Mouse (Mus musculus): ENCODE results near the gene Madcam1. TPM values are rescaled to one million over a fixed set of nuclear protein-coding genes. Genes with fewer than 3 reads are reported as not detected.

The Madcam1 gene
- total and polyA plus RNA-seq, 3 experiments = 61.9 to 171 (median 110) TPM

GRCm38 (mm10) chr10:79670071-79670888, 5.9 kb downstream of the Madcam1 start:
- H3K9me3 ChIP-seq (replicated peaks; ENCODE audit: low read length) = no peaks in the 10 kb centered on the region
- H3K4me1 ChIP-seq (ENCODE audit: control insufficient read depth in 1 of 2, insufficient read depth in 2 of 2) = peaks cover 23 to 54% of the 10 kb centered on the region in 2 experiments
- TF ChIP-seq KAT2A (IDR thresholded peaks at IDR 0.05; ENCODE audit: insufficient replicate concordance, low read length) (no peak), TCF12 (IDR thresholded peaks at IDR 0.05; ENCODE audit: low read depth, low read length) (peak; percentile 17), NELFE (IDR thresholded peaks at IDR 0.05; ENCODE audit: low read depth, low read length) (peak; percentile 22; the same call in 1 of the 2 replicates), USF1 (IDR thresholded peaks at IDR 0.05; ENCODE audit: low read depth, low read length) (no peak), ELF1 (IDR thresholded peaks at IDR 0.05; ENCODE audit: low read depth, low read length) (no peak), MAZ (IDR thresholded peaks at IDR 0.05; ENCODE audit: low read depth, low read length) (no peak), ZMIZ1 (IDR thresholded peaks at IDR 0.05; ENCODE audit: low read depth, low read length) (peak; percentile 42), CTCF (conservative IDR thresholded peaks at IDR 0.05 in 1 of 2, IDR thresholded peaks at IDR 0.05 in 1 of 2; ENCODE audit: low read depth in 2 of 2, low read length in 2 of 2) (no peak), MAFK (IDR thresholded peaks at IDR 0.05; ENCODE audit: insufficient replicate concordance, low read length) (no peak), MXI1 (IDR thresholded peaks at IDR 0.05; ENCODE audit: low read depth, low read length) (peak; percentile 80), E2F4 (IDR thresholded peaks at IDR 0.05; ENCODE audit: insufficient replicate concordance, low read depth, low read length) (no peak), SMC3 (IDR thresholded peaks at IDR 0.05; ENCODE audit: low read depth, low read length) (no peak), ZC3H11A (IDR thresholded peaks at IDR 0.05; ENCODE audit: low read depth, low read length) (no peak), POLR2AphosphoS2 (IDR thresholded peaks at IDR 0.05; ENCODE audit: low read depth, low read length) (no peak), CHD2 (IDR thresholded peaks at IDR 0.05; ENCODE audit: low read length) (no peak), ETS1 (conservative IDR thresholded peaks at IDR 0.05; ENCODE audit: low read depth, low read length) (no peak), RCOR1 (conservative IDR thresholded peaks at IDR 0.05; ENCODE audit: low read depth, low read length) (no peak), SIN3A (IDR thresholded peaks at IDR 0.05; ENCODE audit: low read length) (peak; percentile 28; the same call in 1 of the 2 replicates), BHLHE40 (IDR thresholded peaks at IDR 0.05; ENCODE audit: low read depth, low read length) (no peak), CHD1 (IDR thresholded peaks at IDR 0.05; ENCODE audit: low read depth, low read length) (no peak), USF2 (conservative IDR thresholded peaks at IDR 0.05; ENCODE audit: low read depth, low read length) (no peak), JUND (conservative IDR thresholded peaks at IDR 0.05; ENCODE audit: low read depth, low read length) (no peak), POLR2A (IDR thresholded peaks at IDR 0.05; ENCODE audit: low read depth, low read length) (peak; percentile 51; the same call in 1 of the 2 replicates), IRF4 (IDR thresholded peaks at IDR 0.05; ENCODE audit: low read depth, low read length) (0 out of 2 replicates have a peak, but pooled peaks have one; percentile 13), PAX5 (IDR thresholded peaks at IDR 0.05; ENCODE audit: low read length) (no peak), JUN (IDR thresholded peaks at IDR 0.05; ENCODE audit: insufficient read depth, low read depth, low read length) (no peak), GABPA (IDR thresholded peaks at IDR 0.05; ENCODE audit: insufficient replicate concordance, low read depth, low read length) (no peak), EP300 (IDR thresholded peaks at IDR 0.05; ENCODE audit: low read length) (no peak), TBP (conservative IDR thresholded peaks at IDR 0.05; ENCODE audit: low read depth, low read length) (peak; percentile 56; the same call in 1 of the 2 replicates), ZKSCAN1 (IDR thresholded peaks at IDR 0.05; ENCODE audit: borderline replicate concordance, low read depth, low read length) (no peak), MYC (IDR thresholded peaks at IDR 0.05; ENCODE audit: low read depth, low read length) (peak; percentile 60; the same call in 1 of the 2 replicates), MEF2A (IDR thresholded peaks at IDR 0.05; ENCODE audit: borderline replicate concordance, low read depth, low read length) (0 out of 2 replicates have a peak, but pooled peaks have one; percentile 7), HCFC1 (IDR thresholded peaks at IDR 0.05; ENCODE audit: low read depth, low read length) (peak; percentile 21; the same call in 1 of the 2 replicates), NRF1 (IDR thresholded peaks at IDR 0.05; ENCODE audit: low read depth, low read length) (peak; percentile 38; the same call in 1 of the 2 replicates), MAX (IDR thresholded peaks at IDR 0.05; ENCODE audit: low read length) (peak; percentile 66; the same call in 1 of the 2 replicates), RAD21 (IDR thresholded peaks at IDR 0.05; ENCODE audit: low read depth, low read length) (no peak), ZNF384 (IDR thresholded peaks at IDR 0.05; ENCODE audit: low read depth, low read length) (no peak), UBTF (IDR thresholded peaks at IDR 0.05; ENCODE audit: low read depth, low read length) (no peak)
- peak overlapping the region; percentile 95 to 97 (median 97) for H3K4me3 ChIP-seq (replicated peaks in 1 of 3; ENCODE audit: low read depth in 2 of 3, low read length in 2 of 3, poor library complexity in 1 of 3)
- peak overlapping the region; percentile 98 for H3K9ac ChIP-seq (ENCODE audit: insufficient read depth, low read depth)
- DNase-seq (ENCODE audit: extremely low read depth) = peak; percentile 49
- H3K79me2 ChIP-seq (replicated peaks; ENCODE audit: control insufficient read depth, extremely low read depth, insufficient read depth, poor library complexity, severe bottlenecking) = peaks cover 11% of the 10 kb centered on the region; the same call in 1 of the 2 replicates
- no peaks in the 10 kb centered on the region for H3K27me3 ChIP-seq (replicated peaks)
- dilution Hi-C loops (cut with MboI; ENCODE audit: extremely low pct_ligation_motif_present, extremely low pct_unique_long_range_greater_than_20kb, low sequenced_read_pairs) (no loop called here), in situ Hi-C loops (cut with MboI; ENCODE audit: low pct_ligation_motif_present, low pct_unique_long_range_greater_than_20kb, low sequenced_read_pairs) (no loop called here)
- H3K36me3 ChIP-seq (replicated peaks in 1 of 2; ENCODE audit: control insufficient read depth in 1 of 2, insufficient read depth in 1 of 2, low read length in 1 of 2) = peaks cover 5 to 48% of the 10 kb centered on the region in 2 experiments
- peak overlapping the region; percentile 82 for H3K4me2 ChIP-seq (ENCODE audit: insufficient read depth, low read depth, poor library complexity, severe bottlenecking)
- peak overlapping the region; percentile 78 for H3K27ac ChIP-seq (ENCODE audit: insufficient read depth, low read depth)
